Mouse (Mus musculus) hindbrain, embryonic 11.5 days (tissue): ENCODE data around the gene Ddb2. TPM values are rescaled to one million over a fixed set of nuclear protein-coding genes. Genes with fewer than 3 reads are reported as not detected.

Experiments used
- ATAC-seq: fragments of 200-750 bp; cut with Nextera tagmentation; 2 replicates; pipeline ENCODE4 v1.8.0; 2017; ENCODE audit warnings: mild to moderate bottlenecking, moderate TSS enrichment, moderate library complexity; ENCODE audit not compliant: low FRiP score
- DNase-seq: peaks from one replicate; pipeline ENCODE4 v3.0.0-alpha.2; 2015; ENCODE audit warnings: low spot score
- H3K27ac ChIP-seq: fragments of 300-500 bp; sonication (generic); 2 replicates; pipeline ENCODE4 v1.5.1; 2014; ENCODE audit warnings: mild to moderate bottlenecking, low read depth, low read length
- H3K27me3 ChIP-seq: fragments of 300-500 bp; sonication (generic); 2 replicates; pipeline ENCODE4 v1.6.1; 2014; ENCODE audit warnings: mild to moderate bottlenecking, low read length, moderate library complexity, mixed read lengths; ENCODE audit not compliant: control insufficient read depth, insufficient read depth
- H3K36me3 ChIP-seq: fragments of 300-500 bp; sonication (generic); 2 replicates; pipeline ENCODE4 v1.6.1; 2014; ENCODE audit warnings: mild to moderate bottlenecking, low read length, moderate library complexity, mixed read lengths; ENCODE audit not compliant: control insufficient read depth, insufficient read depth
- H3K4me1 ChIP-seq: fragments of 300-500 bp; sonication (generic); replicated peaks from 2 replicates; pipeline ENCODE4 v1.6.1; 2014; ENCODE audit warnings: low read length, mixed read lengths; ENCODE audit not compliant: control insufficient read depth, insufficient read depth
- H3K4me2 ChIP-seq: fragments of 300-500 bp; sonication (generic); replicated peaks from 2 replicates; pipeline ENCODE4 v1.6.1; 2014; ENCODE audit warnings: mild to moderate bottlenecking, low read depth, low read length
- H3K4me3 ChIP-seq: fragments of 300-500 bp; sonication (generic); 2 replicates; pipeline ENCODE4 v1.5.1; 2014; ENCODE audit warnings: low read depth, low read length
- H3K9ac ChIP-seq: fragments of 300-500 bp; sonication (generic); 2 replicates; pipeline ENCODE4 v1.6.1; 2014; ENCODE audit warnings: low read depth, low read length
- H3K9me3 ChIP-seq: fragments of 300-500 bp; sonication (generic); 2 replicates; pipeline ENCODE4 v1.6.1; 2016; ENCODE audit warnings: low read length; ENCODE audit not compliant: control insufficient read depth
- WGBS: fragments of 180-500 bp; shearing (Covaris S2); extraction: QIAGEN DNeasy Blood & Tissue Kit; methylation state at CpG from one replicate; pipeline ENCODE4 v1.1.7; 2014; 5-methylcytosine and 5-hydroxymethylcytosine counted together
- polyA plus RNA-seq: library from polyadenylated mRNA; unstranded; fragments of >200 nt; fragmentation: Nextera tagmentation; extraction: Ambion mirVana; gene quantifications from 2 replicates; pipeline ENCODE4 v1.2.1, GENCODE M21; 2014

Ddb2 gene
- polyA plus RNA-seq, 1 experiment from 2014 or later, result 6.2 TPM

DNA sequence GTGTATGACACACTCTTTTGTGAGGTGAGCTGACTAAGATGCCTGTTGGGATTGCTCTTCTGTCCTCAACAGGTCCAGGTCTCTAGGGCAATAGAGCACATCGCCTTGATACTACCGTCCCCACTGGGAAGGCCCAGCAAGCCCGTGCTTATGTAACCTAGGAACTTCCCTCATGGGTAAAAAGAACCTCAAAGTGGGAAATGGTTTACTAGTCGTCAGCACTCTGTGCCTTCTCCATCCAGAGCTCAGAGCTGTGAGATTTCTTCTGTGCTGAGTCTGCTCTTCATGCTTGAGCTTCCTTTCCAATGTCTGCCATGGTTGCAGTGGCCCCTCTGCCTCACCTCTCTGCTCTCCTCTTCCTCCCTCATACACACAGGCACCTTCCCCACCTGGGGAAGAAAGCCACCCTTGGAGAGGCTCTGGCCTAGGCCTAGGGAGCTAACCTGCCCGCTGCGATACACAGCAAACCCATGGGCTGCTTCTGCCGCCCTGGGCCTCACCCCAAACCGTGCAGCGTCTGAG, 30.5 kb downstream of the Ddb2 start:
- DNase-seq, result no peak
- Histone ChIP-seq H3K4me3 (no peak overlapping the region), H3K9ac (no peak overlapping the region), H3K4me2 (no peak overlapping the region), H3K36me3 (peaks cover 15% of the 10 kb centered on the region), H3K27ac (no peak overlapping the region), H3K27me3 (no peaks in the 10 kb centered on the region), H3K4me1 (no peaks in the 10 kb centered on the region; the same call in 1 of the 2 replicates), H3K9me3 (no peaks in the 10 kb centered on the region)
- no peak for ATAC-seq
- WGBS, result 89% methylated on average over 9 of the region's 9 CpGs

GRCm38 (mm10) chr2:91202972-91203656, 33.7 kb downstream of the Ddb2 start:
- Histone ChIP-seq H3K4me1 (no peaks in the 10 kb centered on the region; the same call in 1 of the 2 replicates), H3K4me3 (peak overlapping the region; percentile 79), H3K4me2 (peak overlapping the region; percentile 60), H3K27me3 (no peaks in the 10 kb centered on the region), H3K36me3 (peaks cover 11% of the 10 kb centered on the region), H3K9ac (peak overlapping the region; percentile 89), H3K27ac (peak overlapping the region; percentile 87), H3K9me3 (no peaks in the 10 kb centered on the region)
- no peak; the same call in 1 of the 2 replicates for ATAC-seq
- DNase-seq, result no peak
- 11% methylated on average over 20 of the region's 20 CpGs for WGBS

DNA sequence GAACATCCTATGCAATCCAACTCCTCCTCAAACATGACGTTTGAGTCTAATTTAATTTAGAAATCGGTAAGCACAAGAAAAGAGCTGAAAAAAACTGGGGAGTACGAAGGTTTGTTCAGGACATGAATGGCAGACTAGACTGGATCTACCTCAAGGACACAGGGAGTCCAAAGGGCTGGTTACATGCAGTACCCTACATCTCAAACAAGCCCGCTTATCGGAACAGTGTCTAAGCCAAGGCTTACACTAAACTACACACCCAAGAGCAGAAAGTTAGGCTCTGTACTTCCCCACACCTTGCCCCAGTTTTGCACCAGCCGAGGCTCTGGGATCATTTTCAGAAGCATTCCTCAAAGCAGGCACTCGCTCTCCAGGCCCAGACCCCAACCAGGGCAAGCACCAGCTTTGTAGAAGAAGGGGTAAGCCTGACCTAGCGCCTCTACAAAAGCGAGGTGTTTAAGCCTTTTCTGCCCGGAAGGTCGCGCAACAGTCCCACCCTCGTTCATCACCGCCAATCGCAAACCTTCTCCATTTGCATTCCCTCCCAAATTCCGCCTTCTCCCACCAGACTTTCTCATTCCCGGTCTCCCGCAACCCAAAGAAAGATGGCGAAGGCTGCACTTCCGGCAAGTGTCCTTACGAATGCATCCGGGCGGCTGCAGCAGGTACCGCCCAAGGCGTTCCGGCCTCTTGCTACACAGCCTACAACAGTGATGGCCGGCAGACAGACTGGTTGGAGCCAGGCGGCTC, 34.4 kb downstream of the Ddb2 start, which contains the start of the genes Nr1h3 and Acp2:
Nr1h3 (minus strand) TSS at position 613 of the 750 bp plus-strand sequence.
Acp2 (plus strand) TSS at position 664 of the 750 bp plus-strand sequence.
- Histone ChIP-seq H3K4me2 (peak within 1 kb of the TSS; percentile 60), H3K9me3 (no peaks in the 10 kb centered on the region), H3K4me1 (no peaks in the 10 kb centered on the region; the same call in 1 of the 2 replicates), H3K4me3 (peak within 1 kb of the TSS; percentile 79), H3K27ac (peak within 1 kb of the TSS; percentile 87), H3K9ac (peak within 1 kb of the TSS; percentile 89), H3K27me3 (no peaks in the 10 kb centered on the region), H3K36me3 (peaks cover 7% of the 10 kb centered on the region)
- peak; percentile 98 for ATAC-seq
- 5% methylated on average over 28 of the region's 28 CpGs for WGBS
- peak; percentile 95 for DNase-seq

- Histone ChIP-seq H3K27me3 (no peaks in the 10 kb centered on the region), H3K36me3 (no peaks in the 10 kb centered on the region), H3K9ac (no peak overlapping the region), H3K4me2 (no peak overlapping the region), H3K4me1 (peaks cover 5% of the 10 kb centered on the region; the same call in 1 of the 2 replicates), H3K27ac (no peak overlapping the region), H3K4me3 (no peak overlapping the region), H3K9me3 (no peaks in the 10 kb centered on the region)
- no peak for ATAC-seq
- DNase-seq, result no peak
- WGBS, result 91% methylated on average over 3 of the region's 3 CpGs
Measured at GRCm38 (mm10) chr2:91198888-91199287, 37.9 kb downstream of the Ddb2 start.

- H3K4me2 ChIP-seq, result no peak overlapping the region
- no peak for DNase-seq
- no peak overlapping the region for H3K9ac ChIP-seq
- no peaks in the 10 kb centered on the region for H3K36me3 ChIP-seq
- 0 out of 2 replicates have a peak, but pooled peaks cover 5% of the 10 kb centered on the region for H3K4me1 ChIP-seq
- no peak for ATAC-seq
- H3K4me3 ChIP-seq, result no peak overlapping the region
- H3K27ac ChIP-seq, result no peak overlapping the region
- H3K27me3 ChIP-seq, result no peaks in the 10 kb centered on the region
- H3K9me3 ChIP-seq, result no peaks in the 10 kb centered on the region
- WGBS, result 67% methylated on average over 3 of the region's 3 CpGs
Measured at GRCm38 (mm10) chr2:91196577-91197001, 40.2 kb downstream of the Ddb2 start.

GRCm38 (mm10) chr2:91194624-91195332, 42.0 kb downstream of the Ddb2 start:
- Histone ChIP-seq H3K4me1 (0 out of 2 replicates have a peak, but pooled peaks cover 5% of the 10 kb centered on the region), H3K36me3 (no peaks in the 10 kb centered on the region), H3K9me3 (no peaks in the 10 kb centered on the region), H3K9ac (peak overlapping the region; percentile 55), H3K4me2 (peak overlapping the region; percentile 40), H3K27ac (no peak overlapping the region), H3K27me3 (no peaks in the 10 kb centered on the region), H3K4me3 (peak overlapping the region; percentile 19)
- ATAC-seq, result peak; percentile 84
- under 1% methylated on average over 27 of the region's 27 CpGs for WGBS
- peak; percentile 73 for DNase-seq

- no peak overlapping the region for H3K9ac ChIP-seq
- H3K36me3 ChIP-seq, result no peaks in the 10 kb centered on the region
- no peak for DNase-seq
- H3K9me3 ChIP-seq, result no peaks in the 10 kb centered on the region
- H3K4me1 ChIP-seq, result 0 out of 2 replicates have a peak, but pooled peaks cover 5% of the 10 kb centered on the region
- H3K27ac ChIP-seq, result no peak overlapping the region
- 87% methylated on average over 16 of the region's 16 CpGs for WGBS
- no peaks in the 10 kb centered on the region for H3K27me3 ChIP-seq
- no peak overlapping the region for H3K4me3 ChIP-seq
- H3K4me2 ChIP-seq, result no peak overlapping the region
- ATAC-seq, result no peak
Measured at GRCm38 (mm10) chr2:91190501-91190900, 46.3 kb downstream of the Ddb2 start.

DNA sequence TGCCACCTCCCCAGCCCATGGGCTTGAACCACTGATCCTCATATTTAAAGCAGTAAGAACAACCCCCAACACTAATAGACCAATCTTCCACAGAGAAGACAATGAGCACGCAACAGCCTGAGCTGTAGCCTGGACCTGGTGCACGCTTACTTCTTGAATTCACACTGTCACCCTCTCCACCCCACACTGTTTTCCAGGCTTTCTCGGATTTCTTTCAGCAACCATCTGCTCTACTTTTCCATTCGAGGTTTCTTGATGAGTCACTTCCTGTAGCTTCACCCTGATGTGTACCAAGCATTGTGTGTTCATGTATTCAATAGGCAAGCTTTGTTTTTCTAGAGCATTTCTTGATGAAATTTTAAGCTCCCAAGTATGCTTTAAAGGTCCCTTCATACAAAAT, 49.4 kb downstream of the Ddb2 start:
- Histone ChIP-seq H3K27ac (no peak overlapping the region), H3K9ac (no peak overlapping the region), H3K4me3 (no peak overlapping the region), H3K9me3 (no peaks in the 10 kb centered on the region), H3K4me1 (no peaks in the 10 kb centered on the region), H3K4me2 (no peak overlapping the region), H3K27me3 (no peaks in the 10 kb centered on the region), H3K36me3 (no peaks in the 10 kb centered on the region)
- DNase-seq (no peak), ATAC-seq (no peak)
- 76% methylated on average over 4 of the region's 4 CpGs for WGBS
